Mouse (Mus musculus) CH12.LX (cell line): Measurements from ENCODE around the gene Gjb2. TPM values are rescaled to one million over a fixed set of nuclear protein-coding genes. Genes with fewer than 3 reads are reported as not detected.

ENCODE experiments used
- DNase-seq: peaks from one replicate; pipeline ENCODE4 v3.0.0-alpha.2; 2013; ENCODE audit errors: extremely low read depth
- H3K27ac ChIP-seq: 2 replicates; pipeline ENCODE4 v1.5.1; 2012; ENCODE audit warnings: low read depth, mild to moderate bottlenecking, control low read depth, moderate library complexity; ENCODE audit not compliant: insufficient read depth
- H3K27me3 ChIP-seq: replicated peaks from 2 replicates; pipeline ENCODE3; 2012; ENCODE audit warnings: inconsistent platforms
- H3K36me3 ChIP-seq, 2 experiments: replicated peaks in 1 of 2; 2 replicates each; pipeline versions ENCODE3 to v1.6.1; 2012; ENCODE audit warnings: inconsistent platforms in 1 of 2, low read length in 1 of 2, mild to moderate bottlenecking in 1 of 2, mixed read lengths in 1 of 2, moderate library complexity in 1 of 2; ENCODE audit not compliant: control insufficient read depth in 1 of 2, insufficient read depth in 1 of 2
- H3K4me1 ChIP-seq, 2 experiments: 2 replicates each; pipeline ENCODE4 v1.6.1; 2012; ENCODE audit warnings: inconsistent platforms in 1 of 2, moderate library complexity in 1 of 2; ENCODE audit not compliant: insufficient read depth in 2 of 2, control insufficient read depth in 1 of 2
- H3K4me2 ChIP-seq: 2 replicates; pipeline ENCODE4 v1.6.1; 2012; ENCODE audit warnings: low read depth, mild to moderate bottlenecking, control low read depth; ENCODE audit not compliant: poor library complexity, insufficient read depth, severe bottlenecking
- H3K4me3 ChIP-seq, 3 experiments: fragments of 150-350 bp in 1 of 3; sonication (generic) in 1 of 3; replicated peaks in 1 of 3; 2 replicates each; pipeline versions ENCODE3 to v1.5.1; 2011 to 2012; ENCODE audit warnings: low read depth in 2 of 3, low read length in 2 of 3, mild to moderate bottlenecking in 2 of 3, moderate library complexity in 2 of 3, control low read depth in 1 of 3, improper control_type of control experiment in 1 of 3, inconsistent platforms in 1 of 3, mixed read lengths in 1 of 3; ENCODE audit not compliant: poor library complexity in 1 of 3
- H3K79me2 ChIP-seq: replicated peaks from 2 replicates; pipeline ENCODE4 v1.6.1; 2012; ENCODE audit warnings: mild to moderate bottlenecking, moderate library complexity; ENCODE audit not compliant: control insufficient read depth, poor library complexity, insufficient read depth, severe bottlenecking; ENCODE audit errors: extremely low read depth
- H3K9ac ChIP-seq: 2 replicates; pipeline ENCODE4 v1.6.1; 2012; ENCODE audit warnings: low read depth, mild to moderate bottlenecking, control low read depth, moderate library complexity; ENCODE audit not compliant: insufficient read depth
- H3K9me3 ChIP-seq: replicated peaks from 2 replicates; pipeline ENCODE3; 2012; ENCODE audit warnings: low read length, inconsistent platforms, mixed read lengths
- BHLHE40 ChIP-seq: IDR thresholded peaks from 2 replicates; pipeline ENCODE4 v1.6.1; 2011; ENCODE audit warnings: mild to moderate bottlenecking, low read depth, low read length, improper control_type of control experiment
- CHD2 ChIP-seq: IDR thresholded peaks from 2 replicates; pipeline ENCODE4 v1.6.1; 2011; ENCODE audit warnings: low read length, improper control_type of control experiment
- CTCF ChIP-seq, 2 experiments: IDR thresholded peaks in 1 of 2; conservative IDR thresholded peaks in 1 of 2; 2 replicates each; pipeline ENCODE4 v1.5.1; 2011 to 2012; ENCODE audit warnings: low read depth in 2 of 2, low read length in 2 of 2, improper control_type of control experiment in 1 of 2, inconsistent platforms in 1 of 2, mild to moderate bottlenecking in 1 of 2, moderate library complexity in 1 of 2
- E2F4 ChIP-seq: IDR thresholded peaks from 2 replicates; pipeline ENCODE4 v1.6.1; 2011; ENCODE audit warnings: low read depth, low read length, improper control_type of control experiment; ENCODE audit not compliant: insufficient replicate concordance
- ELF1 ChIP-seq: IDR thresholded peaks from 2 replicates; pipeline ENCODE4 v1.6.1; 2014; ENCODE audit warnings: low read depth, mild to moderate bottlenecking, inconsistent platforms, low read length, improper control_type of control experiment
- EP300 ChIP-seq: IDR thresholded peaks from 2 replicates; pipeline ENCODE4 v1.6.1; 2011; ENCODE audit warnings: low read length, improper control_type of control experiment
- ETS1 ChIP-seq: conservative IDR thresholded peaks from 2 replicates; pipeline ENCODE4 v1.6.1; 2012; ENCODE audit warnings: low read depth, mild to moderate bottlenecking, inconsistent platforms, low read length, improper control_type of control experiment, moderate library complexity
- GABPA ChIP-seq: IDR thresholded peaks from 2 replicates; pipeline ENCODE4 v1.6.1; 2012; ENCODE audit warnings: low read depth, low read length, improper control_type of control experiment, inconsistent platforms; ENCODE audit not compliant: insufficient replicate concordance
- HCFC1 ChIP-seq: IDR thresholded peaks from 2 replicates; pipeline ENCODE4 v1.6.1; 2012; ENCODE audit warnings: low read depth, mild to moderate bottlenecking, inconsistent platforms, low read length, improper control_type of control experiment
- IRF4 ChIP-seq: IDR thresholded peaks from 2 replicates; pipeline ENCODE4 v1.6.1; 2014; ENCODE audit warnings: low read depth, mild to moderate bottlenecking, inconsistent platforms, low read length, improper control_type of control experiment
- JUND ChIP-seq: conservative IDR thresholded peaks from 2 replicates; pipeline ENCODE4 v1.6.1; 2011; ENCODE audit warnings: low read depth, low read length, improper control_type of control experiment
- KAT2A ChIP-seq: IDR thresholded peaks from 2 replicates; pipeline ENCODE4 v1.6.1; 2012; ENCODE audit warnings: low read length, improper control_type of control experiment, inconsistent platforms; ENCODE audit not compliant: insufficient replicate concordance
- MAX ChIP-seq: IDR thresholded peaks from 2 replicates; pipeline ENCODE4 v1.6.1; 2011; ENCODE audit warnings: low read length, improper control_type of control experiment
- MEF2A ChIP-seq: IDR thresholded peaks from 2 replicates; pipeline ENCODE4 v1.6.1; 2014; ENCODE audit warnings: low read depth, mild to moderate bottlenecking, inconsistent platforms, low read length, improper control_type of control experiment, borderline replicate concordance
- MXI1 ChIP-seq: IDR thresholded peaks from 2 replicates; pipeline ENCODE4 v1.6.1; 2011; ENCODE audit warnings: mild to moderate bottlenecking, low read depth, low read length, improper control_type of control experiment
- PAX5 ChIP-seq: IDR thresholded peaks from 2 replicates; pipeline ENCODE4 v1.6.1; 2012; ENCODE audit warnings: low read length, inconsistent platforms, mixed read lengths
- POLR2A ChIP-seq: IDR thresholded peaks from 2 replicates; pipeline ENCODE4 v1.6.1; 2011; ENCODE audit warnings: low read depth, mild to moderate bottlenecking, improper control_type of control experiment, low read length
- POLR2AphosphoS2 ChIP-seq: IDR thresholded peaks from 2 replicates; pipeline ENCODE4 v1.6.1; 2011; ENCODE audit warnings: low read depth, low read length, improper control_type of control experiment
- RCOR1 ChIP-seq: conservative IDR thresholded peaks from 2 replicates; pipeline ENCODE4 v1.6.1; 2012; ENCODE audit warnings: low read depth, mild to moderate bottlenecking, inconsistent platforms, low read length, improper control_type of control experiment
- SMC3 ChIP-seq: IDR thresholded peaks from 2 replicates; pipeline ENCODE4 v1.6.1; 2011; ENCODE audit warnings: low read depth, low read length, improper control_type of control experiment
- TCF12 ChIP-seq: IDR thresholded peaks from 2 replicates; pipeline ENCODE4 v1.6.1; 2014; ENCODE audit warnings: low read depth, mild to moderate bottlenecking, inconsistent platforms, low read length, improper control_type of control experiment
- UBTF ChIP-seq: IDR thresholded peaks from 2 replicates; pipeline ENCODE4 v1.6.1; 2012; ENCODE audit warnings: low read depth, mild to moderate bottlenecking, inconsistent platforms, low read length, improper control_type of control experiment, moderate library complexity
- ZC3H11A ChIP-seq: IDR thresholded peaks from 2 replicates; pipeline ENCODE4 v1.6.1; 2012; ENCODE audit warnings: low read depth, mild to moderate bottlenecking, inconsistent platforms, low read length, improper control_type of control experiment
- ZKSCAN1 ChIP-seq: IDR thresholded peaks from 2 replicates; pipeline ENCODE4 v1.6.1; 2012; ENCODE audit warnings: low read depth, inconsistent platforms, low read length, improper control_type of control experiment, borderline replicate concordance
- ZNF384 ChIP-seq: IDR thresholded peaks from 2 replicates; pipeline ENCODE4 v1.6.1; 2012; ENCODE audit warnings: low read depth, low read length, improper control_type of control experiment, inconsistent platforms
- dilution Hi-C: fragments of 300-500 bp; cut with MboI; formaldehyde crosslinking; loops from 2 replicates; pipeline ENCODE4 v1.14.3; 2020; ENCODE audit warnings: low sequenced_read_pairs; ENCODE audit not compliant: extremely low pct_unique_long_range_greater_than_20kb, extremely low pct_ligation_motif_present
- in situ Hi-C: fragments of 300-500 bp; cut with MboI; formaldehyde crosslinking; loops from 3 replicates; pipeline ENCODE4 v1.14.3; 2019; ENCODE audit warnings: low sequenced_read_pairs, low pct_ligation_motif_present, low pct_unique_long_range_greater_than_20kb, mixed read lengths
- polyA plus RNA-seq: library from polyadenylated mRNA; unstranded; fragments of >175 nt; gene quantifications from 2 replicates; pipeline ENCODE4 v1.2.1, GENCODE M21; 2012; ENCODE audit warnings: low read depth; ENCODE audit not compliant: insufficient read length
- total RNA-seq, 2 experiments: library from RNA; depleted of rRNA; stranded (reverse); fragments of 300-350 nt in 1 of 2; fragments of >200 nt in 1 of 2; gene quantifications; 2 replicates each; pipeline ENCODE4 v1.2.3; 2012 to 2014

Gene Gjb2
- total and polyA plus RNA-seq, 3 experiments = not detected

DNA sequence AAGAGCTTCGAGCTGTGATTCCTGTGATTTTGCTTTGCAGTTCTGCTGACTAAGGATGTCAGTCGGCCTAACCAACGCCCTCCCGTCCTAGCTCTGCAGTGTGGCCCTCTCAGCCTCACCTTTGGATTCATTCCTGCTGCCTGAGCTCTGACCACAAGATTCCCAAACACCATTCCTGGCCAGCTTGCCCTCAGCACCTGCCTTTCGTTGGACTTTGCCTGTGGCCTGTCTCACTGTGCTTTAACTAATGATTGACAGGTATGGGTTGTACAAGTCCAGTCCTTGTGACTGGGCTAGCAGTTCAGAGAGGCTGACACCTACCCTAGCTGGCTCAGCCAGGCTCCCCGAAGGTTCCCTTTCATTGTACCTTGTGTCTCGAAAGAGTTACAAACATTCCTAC, 15.4 kb downstream of the Gjb2 start:
- Histone ChIP-seq H3K36me3 (no peaks in the 10 kb centered on the region), H3K27me3 (no peaks in the 10 kb centered on the region), H3K4me1 (no peaks in the 10 kb centered on the region), H3K4me2 (no peak overlapping the region), H3K27ac (no peak overlapping the region), H3K9ac (no peak overlapping the region), H3K4me3 (no peak overlapping the region), H3K9me3 (no peaks in the 10 kb centered on the region)
- no peak for DNase-seq
- in situ Hi-C loops = no loop called here
- dilution Hi-C loops = no loop called here
- no peak for TF ChIP-seq ZC3H11A
- no peak for TF ChIP-seq POLR2AphosphoS2
- no peak for TF ChIP-seq IRF4
- TF ChIP-seq SMC3 = no peak
- no peak for TF ChIP-seq KAT2A
- no peak for TF ChIP-seq HCFC1
- no peak for TF ChIP-seq UBTF
- TF ChIP-seq MAX = no peak
- TF ChIP-seq CHD2 = no peak
- TF ChIP-seq JUND = no peak
- TF ChIP-seq TCF12 = no peak
- no peak for TF ChIP-seq GABPA
- TF ChIP-seq, all 38 proteins: peak for 0
- H3K79me2 ChIP-seq = no peaks in the 10 kb centered on the region

DNA sequence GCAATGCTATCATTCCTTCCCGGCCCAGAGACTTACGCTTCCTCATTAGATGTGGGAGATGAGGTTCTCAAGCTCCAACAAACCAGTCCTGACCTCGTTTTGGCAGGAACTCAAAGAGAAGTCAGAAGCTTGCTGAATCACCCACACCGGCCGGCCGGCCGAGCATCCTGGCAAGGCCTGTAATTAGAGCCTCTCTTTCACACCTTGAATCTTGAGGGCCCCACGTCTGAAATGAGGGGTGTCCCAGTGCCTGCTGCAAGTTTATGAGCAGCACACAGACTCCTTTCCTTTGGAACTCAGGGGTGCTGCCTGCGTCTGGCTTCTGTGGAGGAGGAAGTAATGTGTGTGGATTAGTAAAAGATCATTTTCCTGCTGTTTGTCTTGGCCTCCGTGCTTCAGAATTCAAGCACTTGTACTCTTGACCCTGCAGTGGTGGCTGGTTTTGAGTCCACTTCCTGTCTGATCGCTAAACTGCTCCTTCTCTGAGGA, 20.3 kb downstream of the Gjb2 start:
- H3K27ac ChIP-seq = no peak overlapping the region
- no peak overlapping the region for H3K4me3 ChIP-seq
- no peaks in the 10 kb centered on the region for H3K27me3 ChIP-seq
- no peaks in the 10 kb centered on the region for H3K36me3 ChIP-seq
- H3K79me2 ChIP-seq = no peaks in the 10 kb centered on the region
- DNase-seq = no peak
- in situ Hi-C loops = no loop called here
- no peak overlapping the region for H3K9ac ChIP-seq
- no peak overlapping the region for H3K4me2 ChIP-seq
- H3K9me3 ChIP-seq = no peaks in the 10 kb centered on the region
- dilution Hi-C loops = no loop called here
- TF ChIP-seq MAX (no peak), BHLHE40 (no peak), POLR2A (no peak), ZNF384 (no peak), KAT2A (no peak), ETS1 (no peak), RCOR1 (no peak), MXI1 (no peak), PAX5 (no peak), ZKSCAN1 (no peak), ELF1 (no peak), HCFC1 (no peak), JUND (no peak), E2F4 (no peak), EP300 (no peak), MEF2A (no peak), CTCF (conservative IDR thresholded peaks at IDR 0.05 in 1 of 2, IDR thresholded peaks at IDR 0.05 in 1 of 2; ENCODE audit: low read depth in 2 of 2, low read length in 2 of 2) (no peak)
- H3K4me1 ChIP-seq = no peaks in the 10 kb centered on the region
